Mouse (Mus musculus): ENCODE results near the gene Tnfsf13.
A peak's percentile ranks its signal among the peaks of the same experiment; 100 is the strongest.
"Not testable (repeated sequence)": the region's sequence is repeated elsewhere in the genome, so short reads cannot be mapped to it uniquely, and the experiment has no call there.

The Tnfsf13 gene

DNA sequence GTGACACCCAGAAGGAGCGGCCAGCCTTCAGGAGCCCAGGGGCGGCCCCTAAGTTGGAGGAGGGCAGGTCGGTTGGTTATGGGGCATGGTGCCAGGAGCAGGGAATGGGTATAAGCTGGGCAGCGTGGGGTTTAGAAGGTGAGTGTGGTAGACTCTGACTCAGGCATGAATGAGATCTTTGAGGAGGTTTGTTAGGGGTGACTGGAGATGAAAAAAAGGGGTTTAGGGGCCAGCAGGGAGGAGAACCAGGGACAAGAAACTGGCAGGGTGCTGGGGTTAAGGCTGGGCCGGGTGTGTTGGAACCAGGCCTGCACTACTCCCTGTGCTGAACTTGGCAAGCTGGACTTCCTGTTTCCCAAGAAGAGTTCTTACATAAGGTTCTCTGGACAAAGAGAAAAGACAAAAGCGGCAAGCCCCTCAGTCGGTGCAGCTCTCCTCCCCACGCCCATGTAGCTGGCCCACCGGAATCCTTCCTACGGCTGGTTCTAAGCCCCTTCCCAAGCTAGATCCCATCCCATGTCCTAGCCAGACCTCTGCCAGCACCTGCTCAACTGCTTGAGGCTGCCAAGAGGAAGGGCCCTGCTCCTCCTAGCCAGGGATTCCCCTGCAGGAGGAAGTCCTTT is at the start of gene Tnfsf13:
Gene Tnfsf13, minus strand, starts transcription at position 259 of the 623 bp plus-strand sequence.
- DNase-seq, result peak; percentile 80

DNA sequence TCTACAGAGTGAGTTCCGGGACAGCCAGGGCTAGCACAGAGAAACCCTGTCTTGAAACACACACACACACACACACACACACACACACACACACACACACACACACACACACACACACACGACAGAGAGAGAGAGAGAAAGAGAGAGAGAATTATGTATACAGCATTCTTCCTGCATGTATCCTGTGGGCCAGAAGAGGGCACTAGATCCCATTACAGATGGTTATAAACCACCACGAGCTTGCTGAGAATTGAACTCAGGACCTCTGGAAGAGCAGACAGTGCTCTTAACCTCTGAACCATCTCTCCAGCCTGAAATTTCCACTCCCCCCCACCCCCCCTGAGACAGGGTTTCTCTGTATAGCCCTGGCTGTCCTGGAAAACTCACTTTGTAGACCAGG is 45.8 kb upstream of the Tnfsf13 start:
- DNase-seq, result not testable (repeated sequence)

DNA sequence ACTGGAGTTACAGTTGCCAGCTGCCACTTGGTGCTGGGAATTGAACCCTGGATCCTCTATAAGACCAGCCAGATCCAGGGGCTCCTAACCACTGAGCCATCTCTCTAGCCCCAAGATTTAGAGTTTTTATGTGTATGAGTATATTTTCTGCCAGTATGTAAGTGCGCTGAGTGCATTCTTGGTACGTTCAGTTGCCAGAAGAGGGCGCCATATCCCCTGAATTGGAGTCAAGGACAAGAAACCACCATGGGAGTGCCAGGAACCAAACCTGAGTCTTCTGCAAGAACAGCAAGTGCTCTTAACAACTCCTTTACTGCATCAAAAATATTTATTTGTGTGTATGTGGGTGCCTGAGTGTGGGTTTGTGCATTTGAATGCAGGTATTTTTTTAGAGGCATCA is 43.5 kb upstream of the Tnfsf13 start:
- peak; percentile 73 for DNase-seq

DNA sequence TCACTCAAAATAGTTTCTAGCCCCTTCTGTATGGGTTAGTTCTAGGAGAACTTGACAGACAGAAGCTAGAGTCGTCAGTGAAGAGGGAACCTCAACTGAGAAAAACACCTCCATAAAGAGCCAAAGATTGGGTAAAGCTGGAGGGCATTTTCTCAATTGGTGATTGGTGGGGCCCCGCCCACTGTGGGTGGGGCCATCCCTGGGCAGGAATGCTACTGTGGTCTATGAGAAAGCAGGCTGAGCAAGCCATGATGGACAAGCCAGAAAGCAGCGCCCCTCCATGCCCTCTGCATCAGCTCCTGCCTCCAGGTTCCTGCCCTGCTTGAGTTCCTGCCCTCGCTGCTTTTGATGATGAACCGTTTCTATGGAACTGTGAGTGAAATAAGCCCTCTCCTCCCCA is 40.4 kb upstream of the Tnfsf13 start:
- peak; percentile 21 for DNase-seq

DNA sequence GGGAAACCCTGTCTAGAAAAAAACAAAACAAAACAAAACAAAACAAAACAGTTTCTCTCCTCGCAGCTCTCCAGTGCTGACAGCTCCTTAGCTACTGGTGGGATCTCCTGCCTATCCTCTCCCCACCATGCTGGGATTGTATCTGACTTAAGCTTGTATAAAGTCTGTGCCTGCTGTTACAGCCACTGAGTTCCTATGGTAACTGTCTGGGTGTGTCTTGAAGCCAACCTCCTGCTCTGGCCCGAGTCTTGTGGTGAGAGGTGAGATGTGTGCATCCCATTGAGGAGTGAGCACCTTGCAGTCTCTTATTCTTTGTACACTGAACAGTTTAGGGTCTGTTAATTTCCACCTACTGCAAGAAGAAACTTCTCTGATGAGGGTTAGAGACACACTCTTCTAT is 37.5 kb upstream of the Tnfsf13 start:
- no peak for DNase-seq

DNA sequence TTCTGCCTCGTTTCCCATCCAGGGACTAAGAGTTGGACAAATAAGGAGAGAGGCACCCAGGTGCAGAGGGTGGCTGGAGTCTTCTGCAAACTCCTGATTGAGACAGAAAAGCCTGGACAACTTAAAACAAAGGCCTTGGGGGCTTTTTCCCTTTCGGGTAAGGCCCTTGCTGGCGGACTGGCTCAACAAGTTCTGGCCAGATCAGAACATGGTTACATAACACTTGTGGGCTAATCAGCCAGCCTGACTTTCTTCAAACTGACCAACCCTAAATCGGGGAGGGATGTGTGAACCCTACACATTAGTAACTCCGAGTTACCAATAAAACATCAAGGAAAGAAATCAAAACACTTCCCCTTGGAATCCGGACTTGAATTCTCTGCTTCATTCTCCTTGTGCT is 35.3 kb upstream of the Tnfsf13 start:
- DNase-seq, result no peak

DNA sequence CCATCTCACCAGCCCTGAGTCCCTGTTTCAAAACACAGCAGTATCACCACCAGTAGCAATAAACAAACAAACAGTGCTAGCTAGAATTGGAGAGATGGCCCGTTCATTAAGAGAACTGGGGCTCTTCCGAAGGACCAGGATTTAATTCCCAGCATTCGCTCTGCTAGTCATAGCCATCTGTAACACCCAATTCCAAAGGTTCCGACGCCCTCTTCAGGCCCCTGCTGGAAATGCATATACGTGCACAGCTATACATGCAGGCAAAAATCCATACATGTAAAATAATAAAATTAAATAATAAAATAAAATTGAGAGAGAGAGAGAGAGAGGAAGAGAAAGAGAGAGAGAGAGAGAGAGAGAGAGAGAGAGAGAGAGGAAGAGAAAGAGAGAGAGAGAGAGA is 33.8 kb upstream of the Tnfsf13 start:
- DNase-seq, result no peak

DNA sequence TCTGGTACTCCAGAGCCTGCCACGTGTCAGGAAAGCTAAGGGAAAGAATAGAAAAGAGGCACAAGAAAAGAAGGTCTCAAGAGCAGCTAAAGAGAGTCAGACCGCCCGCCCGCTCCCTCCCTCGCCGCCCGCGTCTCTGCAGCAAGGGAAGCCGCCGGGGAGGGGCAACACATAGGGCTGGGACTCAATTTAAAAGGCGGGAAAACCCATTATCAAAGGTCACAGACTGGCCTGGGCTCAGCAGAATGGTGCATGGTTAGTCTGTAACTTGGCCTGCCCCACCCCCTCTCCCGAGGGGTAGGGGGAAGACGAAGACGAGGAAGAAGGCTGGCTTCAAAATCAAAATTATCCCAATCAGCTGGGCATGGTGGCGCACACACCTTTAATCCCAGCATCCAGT is 33.1 kb upstream of the Tnfsf13 start:
- DNase-seq, result peak; percentile 34

DNA sequence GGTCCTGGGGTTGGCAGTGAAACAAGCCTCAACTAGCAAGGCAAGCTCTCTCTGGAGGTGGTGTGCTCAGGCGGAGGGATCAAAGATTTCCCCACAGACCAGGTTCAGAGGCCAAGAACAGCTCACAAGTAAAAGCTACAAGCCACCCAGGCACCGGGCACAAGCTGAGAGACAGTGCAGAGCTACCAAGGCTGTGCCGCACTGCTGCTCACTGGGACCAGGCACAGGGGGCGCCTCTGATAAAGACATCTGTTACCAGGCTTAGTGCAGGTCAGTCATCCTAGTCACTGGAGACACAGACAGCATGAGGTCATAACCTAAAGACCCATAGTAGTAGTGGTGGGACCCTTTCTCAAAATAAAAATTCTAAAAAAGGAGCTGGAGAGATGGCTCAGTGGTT is 31.4 kb upstream of the Tnfsf13 start:
- no peak for DNase-seq

DNA sequence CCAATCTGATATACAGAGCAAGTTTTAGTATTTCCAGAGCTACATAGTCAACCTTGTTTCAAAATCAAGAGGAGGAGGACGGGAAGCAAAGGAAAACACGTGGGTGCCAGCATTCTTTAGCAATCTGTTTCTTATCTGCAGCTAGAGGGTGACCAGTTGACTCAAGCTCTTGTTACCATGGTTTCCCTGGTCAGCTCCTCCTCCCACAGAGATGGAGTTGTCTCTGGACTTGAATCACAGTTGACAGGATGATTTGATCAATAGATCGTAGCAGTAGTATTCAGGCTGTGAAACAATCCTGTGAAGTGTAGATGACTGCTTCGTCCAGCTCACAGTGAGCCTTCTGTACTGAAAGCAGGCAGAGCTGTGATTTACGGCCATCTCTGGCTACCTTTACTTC is 30.3 kb upstream of the Tnfsf13 start:
- DNase-seq, result peak; percentile 33

DNA sequence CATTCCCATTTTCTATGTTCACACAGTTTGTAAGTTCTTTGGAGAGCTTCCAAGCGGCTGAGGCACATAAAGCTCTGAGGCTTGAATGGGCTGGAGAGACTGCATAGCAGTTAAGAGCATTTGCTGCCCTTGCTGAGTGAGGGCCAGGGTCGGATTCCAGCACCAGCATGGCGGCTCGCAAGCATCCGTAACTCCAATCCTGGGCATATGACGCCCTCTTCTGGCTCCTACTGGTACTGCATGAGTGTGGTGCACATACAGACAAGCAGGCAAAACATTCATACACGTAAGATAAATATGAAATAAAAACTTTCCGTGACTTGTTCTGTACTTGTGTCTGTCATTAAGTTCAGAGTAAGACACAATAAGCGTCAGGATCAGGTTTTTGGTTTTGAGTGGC is 29.9 kb upstream of the Tnfsf13 start:
- DNase-seq, result peak; percentile 68

DNA sequence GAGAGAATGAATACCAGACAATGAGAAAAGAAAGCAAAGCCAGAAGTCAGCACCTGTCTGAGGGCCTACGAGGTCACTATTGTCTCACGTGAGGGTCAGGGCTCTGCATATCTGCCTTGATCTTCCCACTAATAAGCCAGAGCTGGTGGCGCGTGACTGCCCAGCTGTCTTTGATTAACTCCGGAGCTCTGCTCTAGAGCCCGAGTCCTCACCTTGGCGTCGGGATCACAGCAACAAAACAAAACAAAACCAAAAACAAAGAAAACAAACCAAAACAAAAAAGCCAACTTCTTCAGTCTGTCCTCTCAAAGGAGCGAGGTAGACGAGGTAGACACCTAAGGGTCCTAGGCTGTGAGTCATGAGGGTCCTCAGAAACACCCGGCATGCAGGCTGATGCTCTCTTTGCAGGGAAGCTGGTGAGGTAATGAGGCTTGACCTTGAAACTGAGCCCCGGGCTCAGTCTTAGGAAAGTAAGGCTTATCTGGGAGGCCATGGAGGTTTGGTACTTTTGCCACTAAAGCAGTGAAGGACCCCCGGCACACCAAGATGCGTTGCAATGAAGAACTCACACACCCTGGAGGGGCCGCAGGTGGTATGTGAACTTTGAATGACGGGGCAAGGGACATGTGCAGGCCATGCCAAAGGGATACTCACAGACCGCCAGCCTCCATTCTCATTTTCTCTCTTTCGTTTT is 29.2 kb upstream of the Tnfsf13 start:
- DNase-seq, result peak; percentile 73

DNA sequence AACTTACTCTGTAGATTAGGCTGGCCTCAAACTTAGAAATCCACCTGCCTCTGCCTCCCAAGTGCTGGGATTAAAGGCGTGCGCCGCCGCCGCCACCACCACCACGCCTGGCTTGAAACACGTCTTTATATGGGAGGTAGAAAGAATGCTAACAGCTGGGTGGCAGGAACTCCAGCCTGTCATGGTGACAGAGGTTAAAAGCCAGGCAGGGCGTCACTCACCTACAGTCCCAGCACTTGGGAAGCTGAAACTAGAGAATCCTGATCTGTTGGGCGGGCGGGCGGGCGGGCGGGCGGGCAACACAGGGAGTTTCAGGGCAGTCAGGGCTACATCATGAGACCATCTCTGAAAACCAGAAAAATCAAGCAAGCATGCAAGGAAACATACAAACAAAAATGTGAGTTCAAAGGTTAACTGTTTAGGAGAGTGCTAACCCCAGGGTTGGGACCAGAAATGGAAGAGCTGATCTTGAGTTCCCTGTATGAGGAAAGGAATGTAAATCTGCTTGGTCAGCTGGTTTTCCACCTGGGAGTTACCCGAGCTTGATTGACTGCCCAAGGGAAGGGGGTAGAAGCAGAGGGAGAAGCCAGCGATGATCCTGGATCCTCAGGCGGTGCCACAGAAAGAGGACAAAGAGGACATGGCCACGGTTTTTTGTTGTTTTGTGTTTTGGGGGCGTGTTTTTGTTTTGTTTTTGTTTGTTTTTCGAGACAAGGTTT is 27.5 kb upstream of the Tnfsf13 start:
- peak; percentile 33 for DNase-seq

DNA sequence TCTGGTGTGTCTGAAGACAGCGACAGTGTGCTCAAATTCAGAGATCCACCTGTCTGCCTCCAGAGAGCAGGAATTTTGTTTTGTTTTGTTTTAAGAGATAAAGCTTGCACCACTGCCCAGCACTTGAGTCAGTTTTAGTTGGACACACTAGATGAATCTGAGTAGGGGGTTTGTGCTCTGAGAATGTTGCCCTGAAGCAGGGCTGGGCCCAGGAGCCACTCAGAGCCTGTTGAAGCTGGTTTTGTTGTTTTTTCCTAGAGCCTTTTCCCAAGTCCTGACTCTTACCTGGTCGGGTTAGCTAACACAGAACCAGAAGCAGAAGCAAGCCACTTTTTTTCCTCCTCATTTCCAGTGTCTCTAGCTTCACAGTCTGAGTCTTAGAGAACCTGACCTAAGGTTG is 25.5 kb upstream of the Tnfsf13 start:
- no peak for DNase-seq

DNA sequence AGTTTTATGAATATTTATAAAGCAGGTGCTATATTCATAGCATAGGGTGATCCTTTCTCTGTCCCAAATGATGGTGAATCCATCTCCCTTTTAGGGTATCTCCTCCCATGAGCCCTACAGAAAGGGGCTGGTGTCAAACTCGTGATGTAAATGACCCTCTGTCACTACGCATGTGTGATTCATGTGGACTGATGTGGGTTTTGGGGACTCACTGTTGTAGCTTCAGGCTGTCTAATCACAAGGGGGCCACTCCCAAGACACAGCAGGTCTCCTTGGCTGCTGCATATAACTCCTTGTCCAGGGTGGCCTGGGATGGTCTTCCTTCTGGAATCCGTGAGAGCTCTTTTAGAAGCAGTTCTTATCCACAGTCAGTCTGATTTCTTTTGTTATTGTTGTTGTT is 24.9 kb upstream of the Tnfsf13 start:
- DNase-seq, result no peak

DNA sequence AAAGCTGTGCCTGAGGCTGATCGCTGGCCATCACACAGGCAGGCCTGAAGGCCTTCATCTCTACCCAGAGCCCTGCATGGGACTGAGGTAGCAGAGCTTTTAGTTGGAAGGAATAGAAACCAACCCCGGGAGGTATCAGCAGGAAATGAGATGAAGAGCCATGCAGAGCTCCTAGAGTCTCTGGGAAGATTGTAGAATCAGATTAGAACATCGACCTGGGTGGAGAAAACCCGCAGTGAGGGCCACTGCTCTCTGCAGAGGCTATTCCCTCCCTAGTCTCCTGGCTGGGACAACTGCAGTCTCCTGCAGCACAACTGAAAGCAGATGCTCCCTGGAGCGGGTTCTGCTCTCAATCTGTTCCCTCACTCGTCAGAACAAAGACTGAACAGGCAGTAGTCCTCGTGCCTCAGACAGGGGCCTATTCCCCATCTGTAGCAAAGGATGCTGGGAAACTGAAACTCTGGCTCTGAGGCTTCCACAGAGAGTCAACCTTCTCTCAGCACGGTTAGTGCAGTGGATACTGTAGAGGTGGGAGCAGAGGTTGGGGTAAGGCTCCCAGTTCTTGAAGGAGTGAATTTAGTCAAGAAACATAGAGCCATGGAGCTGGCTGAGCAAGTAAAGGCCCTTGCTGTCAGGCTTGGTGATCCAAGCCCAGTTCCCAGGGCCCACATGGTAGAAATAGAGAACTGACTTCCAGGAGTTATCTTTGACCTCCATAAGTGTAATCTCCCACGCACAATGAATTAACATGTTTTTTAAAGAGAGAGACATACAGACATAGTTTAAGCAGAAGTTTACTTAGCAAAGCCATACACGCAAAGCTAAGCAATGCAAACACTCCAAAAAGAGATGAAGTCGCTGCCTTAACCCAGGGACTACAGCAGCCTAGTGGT is 24.2 kb upstream of the Tnfsf13 start:
- no peak for DNase-seq

DNA sequence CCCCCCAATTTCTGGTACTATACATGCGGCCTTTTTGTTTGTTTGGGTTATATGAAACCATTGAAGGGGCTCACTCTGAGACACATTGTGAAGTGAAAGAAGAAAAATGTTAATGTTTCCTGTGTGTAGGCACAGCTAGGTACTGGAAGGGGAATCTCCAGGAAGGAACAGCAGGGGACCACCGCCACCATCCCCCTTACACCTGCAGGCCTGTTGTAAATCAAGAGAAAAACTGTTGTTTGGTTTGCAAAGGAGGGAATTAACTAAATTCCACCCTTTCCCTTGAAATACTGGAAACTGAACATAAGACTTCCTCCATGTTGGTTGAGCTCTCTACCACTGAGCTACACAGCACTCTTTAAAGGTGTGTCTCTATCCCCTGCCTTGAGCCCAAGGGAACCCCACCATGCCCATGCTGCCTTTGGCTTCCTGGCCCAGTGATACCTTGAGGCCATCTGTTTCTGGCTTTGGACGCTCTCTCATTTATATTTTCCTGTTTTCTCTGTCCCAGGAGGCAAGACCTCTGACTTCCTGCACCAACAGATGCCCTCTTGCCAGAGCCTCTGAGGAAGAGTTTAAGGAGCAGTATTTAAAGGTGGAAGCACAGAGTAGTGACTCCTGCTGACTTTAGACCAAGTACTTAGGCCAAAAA is 23.2 kb upstream of the Tnfsf13 start:
- no peak for DNase-seq

DNA sequence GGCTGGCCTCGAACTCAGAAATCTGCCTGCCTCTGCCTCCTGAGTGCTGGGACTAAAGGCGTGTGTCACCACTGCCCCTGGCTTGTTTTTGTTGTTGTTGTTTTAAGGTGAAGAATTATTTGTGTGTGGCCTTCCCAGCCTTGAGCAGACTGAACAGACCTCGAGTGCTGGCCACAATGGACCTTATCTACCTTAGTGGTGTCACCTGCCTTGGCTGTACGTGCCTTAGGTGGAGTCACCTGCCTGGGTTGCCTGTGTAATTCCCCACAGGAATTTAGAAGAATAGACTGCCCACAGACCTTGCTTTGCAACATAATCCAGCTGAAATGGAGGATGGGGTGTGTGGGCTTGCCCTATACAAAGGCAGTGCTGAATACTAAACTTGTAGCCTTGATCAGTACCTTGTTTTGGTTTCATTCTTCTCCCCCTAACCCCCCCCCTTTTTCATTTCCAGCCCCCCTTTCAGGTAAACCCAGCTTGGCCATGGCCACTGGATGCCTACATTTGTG is 22.3 kb upstream of the Tnfsf13 start:
- DNase-seq, result no peak

DNA sequence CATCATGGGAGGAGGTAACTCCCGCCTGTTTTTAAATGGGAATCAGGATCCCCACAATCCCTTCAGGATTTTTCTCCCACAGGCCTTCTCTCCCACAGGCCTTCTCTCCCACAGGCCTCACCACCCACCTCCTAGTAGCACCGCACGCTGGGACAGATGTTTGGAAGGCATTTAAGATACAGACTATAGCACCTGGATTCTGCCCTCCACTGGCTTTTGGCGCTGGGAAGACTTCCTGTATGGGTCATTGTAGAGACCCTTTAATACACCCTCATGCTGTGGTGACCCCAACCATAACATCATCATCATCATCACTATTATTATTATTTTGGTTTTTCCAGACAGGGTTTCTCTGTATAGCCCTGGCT is 21.9 kb upstream of the Tnfsf13 start:
- no peak for DNase-seq

DNA sequence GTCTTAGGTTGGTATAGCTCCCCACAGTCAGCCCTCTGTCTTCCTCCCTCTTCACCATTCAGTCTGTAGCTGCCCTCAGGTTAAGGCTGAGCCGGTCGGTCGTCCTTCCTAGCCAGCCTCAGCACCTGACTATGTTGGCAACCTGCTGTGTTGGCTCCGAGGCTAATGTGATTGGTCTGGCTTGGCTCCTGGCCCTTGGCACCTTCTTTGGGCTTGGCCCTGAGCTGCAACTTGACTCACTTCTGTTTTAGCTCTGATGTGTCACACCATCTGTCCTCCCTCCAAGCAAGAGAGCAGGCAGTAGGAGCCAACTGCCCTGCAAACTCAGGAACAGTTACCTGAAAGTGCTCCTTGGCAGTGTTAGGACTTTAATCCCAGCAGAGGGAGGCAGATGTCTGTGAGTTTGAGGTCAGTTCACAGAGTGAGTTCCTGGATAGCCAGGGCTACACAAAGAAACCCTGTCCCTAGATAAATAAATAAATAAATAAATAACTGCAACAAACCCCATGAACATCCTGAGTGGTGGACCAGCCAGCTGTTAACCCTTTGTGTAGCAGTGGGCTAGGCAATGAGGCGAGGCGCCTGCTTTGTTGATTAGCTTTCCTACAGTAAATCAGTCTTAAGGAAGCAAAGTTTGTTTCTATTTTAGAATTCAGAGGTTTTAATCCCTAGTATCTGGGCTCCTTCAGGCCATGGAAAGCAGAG is 21.3 kb upstream of the Tnfsf13 start:
- peak; percentile 60 for DNase-seq

DNA sequence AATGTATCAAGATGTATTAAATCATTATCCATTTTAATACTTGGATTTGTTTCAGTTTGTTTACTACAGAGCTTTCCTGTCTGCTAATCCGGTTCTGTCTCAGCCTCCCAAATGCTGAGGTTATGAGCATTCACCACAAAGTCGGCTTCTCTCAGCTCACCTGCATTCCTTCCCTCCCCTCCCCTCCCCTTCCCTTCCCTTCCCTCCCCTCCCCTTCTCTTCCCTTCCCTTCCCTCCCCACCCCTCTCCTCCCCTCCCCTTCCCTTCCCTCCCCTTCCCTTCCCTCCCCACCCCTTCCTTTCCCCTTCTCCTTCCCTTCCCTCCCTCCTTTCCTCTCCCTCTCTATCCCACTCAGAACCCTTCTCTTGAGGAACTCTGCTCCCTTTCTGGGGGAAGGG is 19.0 kb upstream of the Tnfsf13 start:
- DNase-seq, result no peak
